Mouse (Mus musculus) stomach, embryonic 16.5 days (tissue): ENCODE measurements around the gene Kif22. TPM values are rescaled to one million over a fixed set of nuclear protein-coding genes. Genes with fewer than 3 reads are reported as not detected.

Experiments used
- ATAC-seq: fragments of 200-750 bp; cut with Nextera tagmentation; 2 replicates; pipeline ENCODE4 v1.8.0; 2017; ENCODE audit warnings: moderate number of reproducible peaks, moderate TSS enrichment; ENCODE audit not compliant: insufficient read depth, low FRiP score
- H3K27ac ChIP-seq: fragments of 300-500 bp; sonication (generic); 2 replicates; pipeline ENCODE4 v1.5.1; 2014; ENCODE audit warnings: low read length
- H3K27me3 ChIP-seq: fragments of 300-500 bp; sonication (generic); 2 replicates; pipeline ENCODE4 v1.6.1; 2014; ENCODE audit warnings: low read length, control low read depth, mixed read lengths; ENCODE audit not compliant: control insufficient read depth, insufficient read depth
- H3K36me3 ChIP-seq: fragments of 300-500 bp; sonication (generic); 2 replicates; pipeline ENCODE4 v1.6.1; 2014; ENCODE audit warnings: low read length; ENCODE audit not compliant: control insufficient read depth, insufficient read depth
- H3K4me1 ChIP-seq: fragments of 300-500 bp; sonication (generic); 2 replicates; pipeline ENCODE4 v1.6.1; 2014; ENCODE audit warnings: low read length, control low read depth, mixed read lengths; ENCODE audit not compliant: control insufficient read depth, insufficient read depth
- H3K4me2 ChIP-seq: fragments of 300-500 bp; sonication (generic); 2 replicates; pipeline ENCODE4 v1.6.1; 2014; ENCODE audit warnings: low read depth, low read length, mixed read lengths
- H3K4me3 ChIP-seq: fragments of 300-500 bp; sonication (generic); replicated peaks from 2 replicates; pipeline ENCODE4 v1.5.1; 2014; ENCODE audit warnings: mild to moderate bottlenecking, low read length
- H3K9ac ChIP-seq: fragments of 300-500 bp; sonication (generic); 2 replicates; pipeline ENCODE4 v1.6.1; 2014; ENCODE audit warnings: low read length
- H3K9me3 ChIP-seq: fragments of 300-500 bp; sonication (generic); replicated peaks from 2 replicates; pipeline ENCODE4 v1.6.1; 2016; ENCODE audit warnings: low read length, control low read depth; ENCODE audit not compliant: control insufficient read depth
- WGBS: fragments of 180-500 bp; shearing (Covaris S2); extraction: QIAGEN DNeasy Blood & Tissue Kit; methylation state at CpG from one replicate; pipeline ENCODE4 v1.1.7; 2014; 5-methylcytosine and 5-hydroxymethylcytosine counted together
- polyA plus RNA-seq: library from polyadenylated mRNA; unstranded; fragments of >200 nt; fragmentation: Nextera tagmentation; extraction: Ambion mirVana; gene quantifications from 2 replicates; pipeline ENCODE4 v1.2.1, GENCODE M21; 2015

Gene Kif22
- polyA plus RNA-seq, 1 experiment from 2014 or later = 92.2 TPM

GRCm38 (mm10) chr7:127008239-127009019 is 33.8 kb downstream of the Kif22 start:
- Histone ChIP-seq H3K9ac (peak overlapping the region; percentile 37), H3K9me3 (no peaks in the 10 kb centered on the region), H3K4me2 (peak overlapping the region; percentile 19), H3K36me3 (no peaks in the 10 kb centered on the region), H3K4me1 (peaks cover 20% of the 10 kb centered on the region), H3K27ac (peak overlapping the region; percentile 86), H3K27me3 (no peaks in the 10 kb centered on the region), H3K4me3 (no peak overlapping the region)
- 28% methylated on average over 9 of the region's 9 CpGs for WGBS
- ATAC-seq = peak; percentile 96

GRCm38 (mm10) chr7:127007313-127008024 is 34.8 kb downstream of the Kif22 start:
- Histone ChIP-seq H3K27ac (peak overlapping the region; percentile 86; the same call in 1 of the 2 replicates), H3K4me1 (peaks cover 19% of the 10 kb centered on the region), H3K36me3 (no peaks in the 10 kb centered on the region), H3K4me3 (no peak overlapping the region), H3K9ac (0 out of 2 replicates have a peak overlapping the region, but pooled peaks have one; percentile 4), H3K27me3 (no peaks in the 10 kb centered on the region), H3K4me2 (no peak overlapping the region), H3K9me3 (no peaks in the 10 kb centered on the region)
- ATAC-seq = no peak
- 83% methylated on average over 6 of the region's 6 CpGs for WGBS

- no peaks in the 10 kb centered on the region for H3K9me3 ChIP-seq
- H3K9ac ChIP-seq = no peak overlapping the region
- no peaks in the 10 kb centered on the region for H3K27me3 ChIP-seq
- 73% methylated on average over 4 of the region's 4 CpGs for WGBS
- no peak for ATAC-seq
- H3K4me1 ChIP-seq = peaks cover 17% of the 10 kb centered on the region
- no peak overlapping the region for H3K4me3 ChIP-seq
- H3K4me2 ChIP-seq = no peak overlapping the region
- H3K36me3 ChIP-seq = no peaks in the 10 kb centered on the region
- no peak overlapping the region for H3K27ac ChIP-seq
Observed at GRCm38 (mm10) chr7:127004122-127004875, 38.0 kb downstream of the Kif22 start.

- H3K4me1 ChIP-seq = peaks cover 11% of the 10 kb centered on the region
- no peaks in the 10 kb centered on the region for H3K36me3 ChIP-seq
- H3K4me3 ChIP-seq = no peak overlapping the region
- no peaks in the 10 kb centered on the region for H3K9me3 ChIP-seq
- no peaks in the 10 kb centered on the region for H3K27me3 ChIP-seq
- H3K27ac ChIP-seq = no peak overlapping the region
- H3K9ac ChIP-seq = no peak overlapping the region
- no peak overlapping the region for H3K4me2 ChIP-seq
- peak; percentile 8; the same call in 1 of the 2 replicates for ATAC-seq
- WGBS = 75% methylated on average over 5 of the region's 5 CpGs
Observed at GRCm38 (mm10) chr7:127003620-127004019, 38.7 kb downstream of the Kif22 start.

GRCm38 (mm10) chr7:126999568-126999967 is 42.7 kb downstream of the Kif22 start:
- WGBS = 72% methylated on average over 10 of the region's 10 CpGs
- ATAC-seq = no peak
- Histone ChIP-seq H3K4me1 (no peaks in the 10 kb centered on the region), H3K36me3 (0 out of 2 replicates have a peak, but pooled peaks cover 4% of the 10 kb centered on the region), H3K9me3 (no peaks in the 10 kb centered on the region; the same call in 1 of the 2 replicates), H3K4me3 (no peak overlapping the region), H3K27me3 (no peaks in the 10 kb centered on the region), H3K4me2 (no peak overlapping the region), H3K9ac (no peak overlapping the region), H3K27ac (no peak overlapping the region)

- no peaks in the 10 kb centered on the region for H3K4me1 ChIP-seq
- H3K27ac ChIP-seq = no peak overlapping the region
- no peak overlapping the region for H3K9ac ChIP-seq
- H3K36me3 ChIP-seq = 0 out of 2 replicates have a peak, but pooled peaks cover 4% of the 10 kb centered on the region
- no peaks in the 10 kb centered on the region for H3K27me3 ChIP-seq
- ATAC-seq = no peak
- WGBS = 82% methylated on average over 4 of the region's 4 CpGs
- no peak overlapping the region for H3K4me3 ChIP-seq
- no peak overlapping the region for H3K4me2 ChIP-seq
- no peaks in the 10 kb centered on the region; the same call in 1 of the 2 replicates for H3K9me3 ChIP-seq
Observed at GRCm38 (mm10) chr7:126996449-126996848, 45.8 kb downstream of the Kif22 start.

GRCm38 (mm10) chr7:126988816-126989215 is 53.5 kb downstream of the Kif22 start:
- no peaks in the 10 kb centered on the region for H3K9me3 ChIP-seq
- H3K4me2 ChIP-seq = no peak overlapping the region
- no peak overlapping the region for H3K27ac ChIP-seq
- no peaks in the 10 kb centered on the region for H3K27me3 ChIP-seq
- WGBS = 73% methylated on average over 8 of the region's 8 CpGs
- no peaks in the 10 kb centered on the region for H3K36me3 ChIP-seq
- no peak overlapping the region for H3K4me3 ChIP-seq
- no peaks in the 10 kb centered on the region for H3K4me1 ChIP-seq
- H3K9ac ChIP-seq = no peak overlapping the region
- no peak for ATAC-seq

- no peaks in the 10 kb centered on the region for H3K9me3 ChIP-seq
- H3K4me1 ChIP-seq = no peaks in the 10 kb centered on the region
- no peak overlapping the region for H3K27ac ChIP-seq
- H3K27me3 ChIP-seq = no peaks in the 10 kb centered on the region
- ATAC-seq = peak; percentile 74; the same call in 1 of the 2 replicates
- H3K36me3 ChIP-seq = no peaks in the 10 kb centered on the region
- WGBS = 35% methylated on average over 9 of the region's 9 CpGs
- H3K9ac ChIP-seq = no peak overlapping the region
- no peak overlapping the region for H3K4me3 ChIP-seq
- H3K4me2 ChIP-seq = no peak overlapping the region
Observed at GRCm38 (mm10) chr7:126986319-126986718, 56.0 kb downstream of the Kif22 start.
